Mouse (Mus musculus) midbrain, embryonic 13.5 days (tissue): Measurements from ENCODE around the gene Stoml3. TPM values are rescaled to one million over a fixed set of nuclear protein-coding genes. Genes with fewer than 3 reads are reported as not detected.
A peak's percentile ranks its signal among the peaks of the same experiment; 100 is the strongest.

Source experiments
- ATAC-seq: fragments of 200-750 bp; cut with Nextera tagmentation; 2 replicates; pipeline ENCODE4 v1.8.0; 2017; ENCODE audit warnings: mild to moderate bottlenecking, moderate TSS enrichment, moderate library complexity
- H3K27ac ChIP-seq: fragments of 300-500 bp; sonication (generic); 2 replicates; pipeline ENCODE4 v1.5.1; 2015; ENCODE audit warnings: inconsistent platforms, mild to moderate bottlenecking, moderate library complexity
- H3K27me3 ChIP-seq: fragments of 300-500 bp; sonication (generic); 2 replicates; pipeline ENCODE4 v1.6.1; 2015; ENCODE audit warnings: mild to moderate bottlenecking, inconsistent platforms
- H3K36me3 ChIP-seq: fragments of 300-500 bp; sonication (generic); 2 replicates; pipeline ENCODE4 v1.6.1; 2015; ENCODE audit warnings: mild to moderate bottlenecking, inconsistent platforms
- H3K4me1 ChIP-seq: fragments of 300-500 bp; sonication (generic); replicated peaks from 2 replicates; pipeline ENCODE4 v1.6.1; 2015; ENCODE audit warnings: inconsistent platforms
- H3K4me2 ChIP-seq: fragments of 300-500 bp; sonication (generic); replicated peaks from 2 replicates; pipeline ENCODE4 v1.6.1; 2015; ENCODE audit warnings: moderate library complexity, mild to moderate bottlenecking, inconsistent platforms
- H3K4me3 ChIP-seq: fragments of 300-500 bp; sonication (generic); replicated peaks from 2 replicates; pipeline ENCODE4 v1.5.1; 2015; ENCODE audit warnings: mild to moderate bottlenecking, inconsistent platforms
- H3K9ac ChIP-seq: fragments of 300-500 bp; sonication (generic); replicated peaks from 2 replicates; pipeline ENCODE4 v1.6.1; 2015; ENCODE audit warnings: mild to moderate bottlenecking, inconsistent platforms
- H3K9me3 ChIP-seq: fragments of 300-500 bp; sonication (generic); 2 replicates; pipeline ENCODE4 v1.6.1; 2016; ENCODE audit warnings: mild to moderate bottlenecking, inconsistent platforms
- WGBS: fragments of 180-500 bp; shearing (Covaris S2); methylation state at CpG from one replicate; pipeline ENCODE4 v1.1.7; 2015; 5-methylcytosine and 5-hydroxymethylcytosine counted together
- polyA plus RNA-seq: library from polyadenylated mRNA; unstranded; fragments of >200 nt; fragmentation: Nextera tagmentation; extraction: Ambion mirVana; gene quantifications from 2 replicates; pipeline ENCODE4 v1.2.1, GENCODE M21; 2015

The Stoml3 gene
- not detected in 2 replicates for polyA plus RNA-seq

DNA sequence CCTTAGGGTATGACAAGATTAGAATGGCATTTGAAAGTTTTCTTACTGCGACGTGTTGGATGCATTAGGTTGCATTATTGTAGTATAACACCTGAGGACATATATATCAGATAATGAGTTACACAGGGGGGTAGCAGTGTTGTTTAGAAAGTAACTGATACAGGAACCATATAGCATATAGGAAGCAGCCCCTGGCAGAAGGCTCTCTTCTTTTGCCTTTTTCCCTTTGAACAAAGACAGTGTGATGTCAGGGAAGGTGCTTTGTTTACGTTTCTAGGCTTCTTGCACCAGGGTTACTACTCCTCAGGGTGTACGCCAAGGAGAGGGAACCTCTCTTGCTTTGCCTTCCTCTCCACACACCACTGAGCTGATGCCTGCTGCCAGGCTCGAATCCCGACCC lies at the start of gene Stoml3:
Gene Stoml3, plus strand, starts transcription at position 301 of the 400 bp plus-strand sequence.
- Histone ChIP-seq H3K36me3 (no peaks in the 10 kb centered on the region), H3K27me3 (no peaks in the 10 kb centered on the region), H3K4me2 (no peak within 1 kb of the TSS), H3K4me1 (no peaks in the 10 kb centered on the region), H3K4me3 (no peak within 1 kb of the TSS), H3K9ac (no peak within 1 kb of the TSS), H3K27ac (no peak within 1 kb of the TSS), H3K9me3 (no peaks in the 10 kb centered on the region)
- WGBS, result 79% methylated on average over 6 of the region's 6 CpGs
- no peak for ATAC-seq

GRCm38 (mm10) chr3:53445540-53445939 lies 42.9 kb upstream of the Stoml3 start:
- H3K27me3 ChIP-seq, result no peaks in the 10 kb centered on the region
- H3K4me2 ChIP-seq, result no peak overlapping the region
- WGBS, result 38% methylated on average over 5 of the region's 5 CpGs
- peaks cover 8% of the 10 kb centered on the region for H3K4me1 ChIP-seq
- H3K4me3 ChIP-seq, result no peak overlapping the region
- no peaks in the 10 kb centered on the region for H3K9me3 ChIP-seq
- peak; percentile 83 for ATAC-seq
- no peak overlapping the region for H3K27ac ChIP-seq
- H3K9ac ChIP-seq, result no peak overlapping the region
- peaks cover 15% of the 10 kb centered on the region for H3K36me3 ChIP-seq

GRCm38 (mm10) chr3:53446801-53447200 lies 41.7 kb upstream of the Stoml3 start:
- H3K27ac ChIP-seq, result no peak overlapping the region
- ATAC-seq, result no peak
- peaks cover 27% of the 10 kb centered on the region for H3K36me3 ChIP-seq
- no peak overlapping the region for H3K9ac ChIP-seq
- H3K9me3 ChIP-seq, result no peaks in the 10 kb centered on the region
- no peaks in the 10 kb centered on the region for H3K27me3 ChIP-seq
- whole genome bisulfite sequencing, result 84% methylated on average over 3 of the region's 3 CpGs
- no peak overlapping the region for H3K4me2 ChIP-seq
- no peak overlapping the region for H3K4me3 ChIP-seq
- peaks cover 8% of the 10 kb centered on the region for H3K4me1 ChIP-seq

DNA sequence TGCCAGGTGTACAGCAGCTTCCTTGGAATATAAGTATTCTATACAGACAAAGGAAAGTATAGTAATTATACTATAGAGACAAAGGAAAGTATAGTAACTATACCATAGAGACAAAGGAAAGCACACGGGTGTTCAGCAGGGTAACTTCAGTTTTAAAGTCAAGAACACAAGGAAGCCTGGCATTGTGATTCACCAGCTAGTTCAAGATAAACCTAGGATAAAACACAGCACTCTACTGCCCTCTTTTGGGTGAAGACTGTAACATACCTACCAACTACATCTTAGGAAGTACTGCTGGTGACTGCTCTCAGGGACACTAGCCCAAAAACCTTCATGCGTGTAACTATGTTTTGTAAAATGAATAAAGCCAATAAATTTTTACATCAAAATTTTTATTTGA lies 40.2 kb upstream of the Stoml3 start:
- no peaks in the 10 kb centered on the region for H3K9me3 ChIP-seq
- no peak overlapping the region for H3K27ac ChIP-seq
- peaks cover 8% of the 10 kb centered on the region for H3K4me1 ChIP-seq
- WGBS, result 29% methylated on average over 2 of the region's 2 CpGs
- no peaks in the 10 kb centered on the region for H3K27me3 ChIP-seq
- H3K9ac ChIP-seq, result no peak overlapping the region
- no peak overlapping the region for H3K4me2 ChIP-seq
- peak; percentile 64; the same call in 1 of the 2 replicates for ATAC-seq
- peaks cover 41% of the 10 kb centered on the region for H3K36me3 ChIP-seq
- H3K4me3 ChIP-seq, result no peak overlapping the region

GRCm38 (mm10) chr3:53450666-53451065 lies 37.8 kb upstream of the Stoml3 start:
- no peak for ATAC-seq
- peaks cover under 1% of the 10 kb centered on the region; the same call in 1 of the 2 replicates for H3K4me1 ChIP-seq
- no peak overlapping the region for H3K27ac ChIP-seq
- 92% methylated on average over 11 of the region's 11 CpGs for WGBS
- H3K36me3 ChIP-seq, result peaks cover 66% of the 10 kb centered on the region
- H3K4me2 ChIP-seq, result no peak overlapping the region
- H3K9ac ChIP-seq, result no peak overlapping the region
- no peak overlapping the region for H3K4me3 ChIP-seq
- H3K9me3 ChIP-seq, result no peaks in the 10 kb centered on the region
- no peaks in the 10 kb centered on the region for H3K27me3 ChIP-seq

- Histone ChIP-seq H3K9me3 (no peaks in the 10 kb centered on the region), H3K36me3 (peaks cover 80% of the 10 kb centered on the region), H3K4me1 (no peaks in the 10 kb centered on the region), H3K27me3 (no peaks in the 10 kb centered on the region), H3K9ac (no peak overlapping the region), H3K27ac (no peak overlapping the region), H3K4me3 (no peak overlapping the region), H3K4me2 (no peak overlapping the region)
- 96% methylated on average over 10 of the region's 10 CpGs for WGBS
- no peak for ATAC-seq
Observed at GRCm38 (mm10) chr3:53452351-53452750, 36.1 kb upstream of the Stoml3 start.

- ATAC-seq, result no peak
- WGBS, result 99% methylated on average over 7 of the region's 7 CpGs
Observed at GRCm38 (mm10) chr3:53453346-53453745, 35.1 kb upstream of the Stoml3 start.

GRCm38 (mm10) chr3:53454005-53454404 lies 34.4 kb upstream of the Stoml3 start:
- Histone ChIP-seq H3K4me2 (no peak overlapping the region), H3K36me3 (peaks cover 92% of the 10 kb centered on the region), H3K9ac (no peak overlapping the region), H3K27ac (no peak overlapping the region), H3K9me3 (no peaks in the 10 kb centered on the region), H3K27me3 (no peaks in the 10 kb centered on the region), H3K4me1 (no peaks in the 10 kb centered on the region), H3K4me3 (no peak overlapping the region)
- ATAC-seq, result no peak
- 93% methylated on average over 6 of the region's 6 CpGs for WGBS

More at GRCm38 (mm10) chr3:53453346-53453745, 35.1 kb upstream of the Stoml3 start:
- Histone ChIP-seq H3K9ac (no peak overlapping the region), H3K9me3 (no peaks in the 10 kb centered on the region), H3K4me2 (no peak overlapping the region), H3K4me3 (no peak overlapping the region), H3K36me3 (peaks cover 89% of the 10 kb centered on the region), H3K27ac (no peak overlapping the region), H3K4me1 (no peaks in the 10 kb centered on the region), H3K27me3 (no peaks in the 10 kb centered on the region)

DNA sequence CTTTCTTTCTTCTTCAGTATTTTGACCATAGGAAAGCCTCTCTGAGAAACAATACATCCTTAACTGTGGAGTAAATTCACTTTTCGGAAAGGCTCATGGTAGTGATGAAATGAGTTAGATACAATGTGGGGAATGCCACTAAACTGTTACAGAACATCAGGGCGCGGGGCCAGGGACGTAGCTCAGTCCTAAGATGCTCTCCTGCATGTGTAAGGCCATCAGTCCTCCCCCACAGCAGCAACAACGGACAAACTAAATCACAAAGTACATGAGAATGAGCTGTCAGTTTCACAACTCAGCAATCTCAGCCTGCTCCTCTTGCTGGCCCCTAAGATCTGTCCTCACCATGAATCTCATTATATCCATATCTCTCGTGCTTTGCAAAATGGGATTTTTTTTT lies 33.9 kb upstream of the Stoml3 start:
- Histone ChIP-seq H3K4me2 (no peak overlapping the region), H3K4me3 (no peak overlapping the region), H3K27me3 (no peaks in the 10 kb centered on the region), H3K4me1 (no peaks in the 10 kb centered on the region), H3K27ac (no peak overlapping the region), H3K36me3 (peaks cover 91% of the 10 kb centered on the region), H3K9me3 (no peaks in the 10 kb centered on the region), H3K9ac (no peak overlapping the region)
- WGBS, result 94% methylated on average over 6 of the region's 6 CpGs
- no peak for ATAC-seq

GRCm38 (mm10) chr3:53454984-53455383 lies 33.5 kb upstream of the Stoml3 start:
- no peak overlapping the region for H3K9ac ChIP-seq
- H3K27ac ChIP-seq, result no peak overlapping the region
- H3K36me3 ChIP-seq, result peaks cover 95% of the 10 kb centered on the region
- ATAC-seq, result no peak
- H3K9me3 ChIP-seq, result no peaks in the 10 kb centered on the region
- no peaks in the 10 kb centered on the region for H3K4me1 ChIP-seq
- H3K4me2 ChIP-seq, result no peak overlapping the region
- WGBS, result 90% methylated on average over 7 of the region's 7 CpGs
- no peak overlapping the region for H3K4me3 ChIP-seq
- no peaks in the 10 kb centered on the region for H3K27me3 ChIP-seq

DNA sequence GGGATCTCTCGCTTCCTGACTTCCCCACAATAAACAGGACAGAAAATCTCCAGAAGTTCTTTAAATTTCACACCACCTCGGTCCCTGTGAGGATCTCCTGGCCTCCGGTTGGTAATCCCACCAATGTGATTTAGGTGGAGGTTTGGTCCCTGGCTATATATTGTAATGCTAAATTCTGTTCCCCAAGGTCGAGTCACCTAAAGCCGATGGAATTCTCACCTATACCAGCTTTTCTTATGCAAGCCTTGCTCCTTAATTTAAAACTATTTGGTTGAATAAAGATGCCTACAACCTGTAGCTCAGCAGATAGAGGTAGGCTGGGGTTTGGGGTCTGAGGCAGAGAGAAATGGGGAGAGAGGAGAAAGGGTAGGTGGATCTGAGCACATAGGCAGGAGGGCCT lies 30.7 kb upstream of the Stoml3 start:
- H3K4me2 ChIP-seq, result no peak overlapping the region
- H3K4me3 ChIP-seq, result no peak overlapping the region
- WGBS, result 83% methylated on average over 5 of the region's 5 CpGs
- peaks cover 15% of the 10 kb centered on the region for H3K4me1 ChIP-seq
- no peak for ATAC-seq
- no peaks in the 10 kb centered on the region for H3K9me3 ChIP-seq
- H3K36me3 ChIP-seq, result peaks cover 79% of the 10 kb centered on the region
- H3K27me3 ChIP-seq, result no peaks in the 10 kb centered on the region
- H3K27ac ChIP-seq, result no peak overlapping the region
- H3K9ac ChIP-seq, result no peak overlapping the region

GRCm38 (mm10) chr3:53460106-53460505 lies 28.3 kb upstream of the Stoml3 start:
- Histone ChIP-seq H3K4me3 (no peak overlapping the region), H3K36me3 (peaks cover 55% of the 10 kb centered on the region), H3K27ac (no peak overlapping the region), H3K9me3 (no peaks in the 10 kb centered on the region), H3K4me1 (peaks cover 20% of the 10 kb centered on the region), H3K4me2 (no peak overlapping the region), H3K27me3 (no peaks in the 10 kb centered on the region), H3K9ac (no peak overlapping the region)
- no peak for ATAC-seq
- WGBS, result 90% methylated on average over 9 of the region's 9 CpGs

DNA sequence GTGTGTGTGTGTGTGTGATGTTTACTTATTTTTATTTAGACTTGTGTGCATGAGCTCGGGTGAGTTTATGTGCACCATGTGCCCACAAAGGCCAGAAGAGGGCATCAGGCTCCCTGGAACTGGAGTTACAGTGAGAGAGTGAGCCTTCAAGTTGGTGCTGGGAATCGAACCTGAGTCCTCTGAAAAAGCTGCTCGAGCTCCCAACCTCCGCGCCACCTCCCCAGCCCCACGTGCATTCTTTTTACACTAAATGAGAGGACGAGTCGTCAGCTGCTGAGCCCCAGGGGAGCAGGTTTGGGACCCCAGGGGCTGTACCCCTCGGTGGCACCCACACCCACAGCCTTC lies 25.8 kb upstream of the Stoml3 start:
- ATAC-seq, result no peak
- Histone ChIP-seq H3K9ac (peak overlapping the region; percentile 84), H3K27ac (peak overlapping the region; percentile 88), H3K9me3 (no peaks in the 10 kb centered on the region), H3K4me3 (peak overlapping the region; percentile 87), H3K4me2 (peak overlapping the region; percentile 82), H3K36me3 (peaks cover 30% of the 10 kb centered on the region), H3K27me3 (no peaks in the 10 kb centered on the region), H3K4me1 (peaks cover 46% of the 10 kb centered on the region)
- WGBS, result 6% methylated on average over 9 of the region's 9 CpGs
